Mouse (Mus musculus) erythroblast, embryonic 14.5 days (primary cell): ENCODE results near the gene Ccdc39. TPM values are rescaled to one million over a fixed set of nuclear protein-coding genes. Genes with fewer than 3 reads are reported as not detected.

Experiments
- H3K27me3 ChIP-seq: 2 replicates; pipeline ENCODE4 v1.6.1; 2012; ENCODE audit warnings: inconsistent platforms; ENCODE audit not compliant: control insufficient read depth
- H3K36me3 ChIP-seq: 2 replicates; pipeline ENCODE4 v1.6.1; 2012; ENCODE audit warnings: mild to moderate bottlenecking, inconsistent platforms; ENCODE audit not compliant: control insufficient read depth
- H3K4me1 ChIP-seq: 2 replicates; pipeline ENCODE4 v1.6.1; 2012; ENCODE audit warnings: inconsistent platforms; ENCODE audit not compliant: control insufficient read depth
- H3K4me3 ChIP-seq: replicated peaks from 2 replicates; pipeline ENCODE3; 2012; ENCODE audit warnings: moderate library complexity, mild to moderate bottlenecking, inconsistent platforms
- H3K9me3 ChIP-seq: 2 replicates; pipeline ENCODE4 v1.6.1; 2012; ENCODE audit warnings: low read length, inconsistent platforms, mixed read lengths; ENCODE audit not compliant: control insufficient read depth
- GATA1 ChIP-seq: IDR thresholded peaks from 2 replicates; pipeline ENCODE4 v1.6.1; 2012; ENCODE audit warnings: low read length, inconsistent platforms, mixed read lengths
- TAL1 ChIP-seq: IDR thresholded peaks from 3 replicates; pipeline ENCODE4 v1.6.1; 2012; ENCODE audit warnings: low read length, inconsistent platforms, mixed read lengths
- polyA plus RNA-seq: library from polyadenylated mRNA; stranded (reverse); fragments of >175 nt; gene quantifications from 2 replicates; pipeline ENCODE4 v1.2.3, GENCODE M21; 2012

Ccdc39 gene
- polyA plus RNA-seq, 1 experiment = not detected

GRCm38 (mm10) chr3:33800513-33800820 is 43.6 kb downstream of the Ccdc39 start:
- TF ChIP-seq TAL1 (no peak), GATA1 (no peak)
- H3K27me3 ChIP-seq = peaks cover 5% of the 10 kb centered on the region
- H3K36me3 ChIP-seq = peaks cover 36% of the 10 kb centered on the region
- H3K4me3 ChIP-seq = peak overlapping the region; percentile 68
- peaks cover 5% of the 10 kb centered on the region for H3K9me3 ChIP-seq
- H3K4me1 ChIP-seq = peaks cover 26% of the 10 kb centered on the region

GRCm38 (mm10) chr3:33799617-33800512 is 44.2 kb downstream of the Ccdc39 start, which contains the start of gene Ttc14:
TSS of gene Ttc14 (plus strand) at chr3:33799832.
- Histone ChIP-seq H3K36me3 (peaks cover 30% of the 10 kb centered on the region), H3K4me1 (peaks cover 26% of the 10 kb centered on the region), H3K27me3 (peaks cover 5% of the 10 kb centered on the region), H3K9me3 (peaks cover 5% of the 10 kb centered on the region), H3K4me3 (peak within 1 kb of the TSS; percentile 68)
- TF ChIP-seq GATA1 (no peak), TAL1 (no peak)

- no peak for TF ChIP-seq GATA1
- TF ChIP-seq TAL1 = no peak
- H3K4me3 ChIP-seq = no peak overlapping the region
- no peaks in the 10 kb centered on the region for H3K36me3 ChIP-seq
- no peaks in the 10 kb centered on the region for H3K4me1 ChIP-seq
- H3K9me3 ChIP-seq = no peaks in the 10 kb centered on the region
- H3K27me3 ChIP-seq = peaks cover 3% of the 10 kb centered on the region
These were observed 53.1 kb downstream of the Ccdc39 start for GRCm38 (mm10) chr3:33790975-33791374.

Other genes with a start within 250 kb of the Ccdc39 start
- gene Ttc14, start 44.5 kb downstream of the Ccdc39 start, polyA plus RNA-seq = 2.0 and 2.4 TPM in 2 replicates
- 2.1 TPM in 2 replicates for gene Fxr1, start 175.6 kb upstream of the Ccdc39 start, polyA plus RNA-seq
- gene Dnajc19, start 237.0 kb upstream of the Ccdc39 start, polyA plus RNA-seq = 4.4 and 5.7 TPM in 2 replicates